Mouse (Mus musculus) C2C12 (cell line): ENCODE data around the gene Ptpn13.

Experiments used
- CTCF ChIP-seq: IDR thresholded peaks from one replicate; pipeline ENCODE4 v1.5.1; 2011; ENCODE audit not compliant: control insufficient read depth, insufficient read depth, insufficient read length
- MAX ChIP-seq: IDR thresholded peaks from one replicate; pipeline ENCODE4 v1.6.1; 2011; ENCODE audit warnings: mild to moderate bottlenecking, control low read depth

DNA sequence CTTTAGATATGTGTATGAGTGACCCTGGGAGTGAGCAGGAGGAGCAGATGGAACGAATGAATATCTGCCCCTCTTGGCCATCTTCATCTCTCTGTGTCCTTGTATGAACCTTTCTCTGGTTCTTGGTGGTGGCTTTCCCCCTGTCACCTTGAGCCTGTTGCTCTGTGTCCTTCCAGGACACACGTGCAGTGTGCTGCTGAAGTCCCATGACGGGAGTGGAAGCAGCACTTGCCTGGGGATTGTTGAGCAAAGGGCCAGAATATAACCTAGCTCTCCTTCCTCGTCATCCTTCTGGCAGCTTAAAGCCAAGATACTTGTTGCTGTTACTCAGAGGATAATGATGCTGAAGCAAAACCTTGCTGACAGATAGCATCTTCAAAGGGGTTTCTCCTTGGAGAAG, 39.3 kb downstream of the Ptpn13 start:
- TF ChIP-seq CTCF (no peak), MAX (no peak)
